Mouse (Mus musculus): Measurements from ENCODE around the gene Dppa4. TPM values are rescaled to one million over a fixed set of nuclear protein-coding genes. Genes with fewer than 3 reads are reported as not detected.
"Not testable (repeated sequence)": the region's sequence is repeated elsewhere in the genome, so short reads cannot be mapped to it uniquely, and the experiment has no call there.

Dppa4 gene
- polyA plus RNA-seq, 1 experiment from 2014 or later, result not detected

GRCm38 (mm10) chr16:48276940-48277339 lies 6.6 kb upstream of the Dppa4 start:
- H3K36me3 ChIP-seq (ENCODE audit: control insufficient read depth, insufficient read depth, low read length), result no peaks in the 10 kb centered on the region
- H3K4me3 ChIP-seq (ENCODE audit: low read depth, low read length), result no peak overlapping the region
- no peaks in the 10 kb centered on the region for H3K4me1 ChIP-seq (ENCODE audit: control insufficient read depth, insufficient read depth, low read length)
- no peak overlapping the region for H3K9ac ChIP-seq (ENCODE audit: low read length)
- 67% methylated on average over 4 of the region's 4 CpGs for WGBS
- no peaks in the 10 kb centered on the region for H3K27me3 ChIP-seq (replicated peaks; ENCODE audit: control insufficient read depth, insufficient read depth, low read length)
- no peaks in the 10 kb centered on the region for H3K9me3 ChIP-seq (replicated peaks; ENCODE audit: control insufficient read depth, low read length)
- H3K4me2 ChIP-seq (ENCODE audit: low read length), result no peak overlapping the region
- ATAC-seq (no peak), DNase-seq (ENCODE audit: low spot score) (no peak)
- no peak overlapping the region for H3K27ac ChIP-seq (ENCODE audit: low read depth, low read length)

GRCm38 (mm10) chr16:48280883-48281282 lies 2.6 kb upstream of the Dppa4 start:
- H3K4me2 ChIP-seq (ENCODE audit: low read length), result no peak overlapping the region
- DNase-seq (ENCODE audit: low spot score) (no peak), ATAC-seq (no peak)
- no peaks in the 10 kb centered on the region for H3K27me3 ChIP-seq (replicated peaks; ENCODE audit: control insufficient read depth, insufficient read depth, low read length)
- H3K9ac ChIP-seq (ENCODE audit: low read length), result no peak overlapping the region
- whole genome bisulfite sequencing, result 96% methylated on average over 4 of the region's 4 CpGs
- no peaks in the 10 kb centered on the region for H3K36me3 ChIP-seq (ENCODE audit: control insufficient read depth, insufficient read depth, low read length)
- H3K4me1 ChIP-seq (ENCODE audit: control insufficient read depth, insufficient read depth, low read length), result no peaks in the 10 kb centered on the region
- H3K27ac ChIP-seq (ENCODE audit: low read depth, low read length), result no peak overlapping the region
- no peak overlapping the region for H3K4me3 ChIP-seq (ENCODE audit: low read depth, low read length)
- no peaks in the 10 kb centered on the region for H3K9me3 ChIP-seq (replicated peaks; ENCODE audit: control insufficient read depth, low read length)

- no peak for ATAC-seq
- H3K4me1 ChIP-seq (ENCODE audit: control insufficient read depth, insufficient read depth, low read length), result no peaks in the 10 kb centered on the region
- H3K4me2 ChIP-seq (ENCODE audit: low read length), result no peak overlapping the region
- H3K9me3 ChIP-seq (replicated peaks; ENCODE audit: control insufficient read depth, low read length), result no peaks in the 10 kb centered on the region
- H3K4me3 ChIP-seq (ENCODE audit: low read depth, low read length), result no peak overlapping the region
- DNase-seq (ENCODE audit: low spot score), result no peak
- WGBS, result 50% methylated on average over 1 of the region's 1 CpGs
- no peaks in the 10 kb centered on the region for H3K27me3 ChIP-seq (replicated peaks; ENCODE audit: control insufficient read depth, insufficient read depth, low read length)
- H3K9ac ChIP-seq (ENCODE audit: low read length), result no peak overlapping the region
- H3K36me3 ChIP-seq (ENCODE audit: control insufficient read depth, insufficient read depth, low read length), result no peaks in the 10 kb centered on the region
- no peak overlapping the region for H3K27ac ChIP-seq (ENCODE audit: low read depth, low read length)
Observed at GRCm38 (mm10) chr16:48282801-48283200, 732 bp upstream of the Dppa4 start.

- Histone ChIP-seq H3K36me3 (ENCODE audit: control insufficient read depth, insufficient read depth, low read length) (no peaks in the 10 kb centered on the region), H3K9ac (ENCODE audit: low read length) (no peak overlapping the region), H3K4me2 (ENCODE audit: low read length) (no peak overlapping the region), H3K4me1 (ENCODE audit: control insufficient read depth, insufficient read depth, low read length) (no peaks in the 10 kb centered on the region), H3K27ac (ENCODE audit: low read depth, low read length) (no peak overlapping the region), H3K9me3 (replicated peaks; ENCODE audit: control insufficient read depth, low read length) (no peaks in the 10 kb centered on the region), H3K27me3 (replicated peaks; ENCODE audit: control insufficient read depth, insufficient read depth, low read length) (no peaks in the 10 kb centered on the region), H3K4me3 (ENCODE audit: low read depth, low read length) (no peak overlapping the region)
- DNase-seq (ENCODE audit: low spot score) (no peak), ATAC-seq (no peak)
- 90% methylated on average over 4 of the region's 4 CpGs for WGBS
Observed at GRCm38 (mm10) chr16:48285517-48285916, 2.0 kb downstream of the Dppa4 start.

GRCm38 (mm10) chr16:48297384-48298136 lies 14.0 kb downstream of the Dppa4 start:
- H3K27ac ChIP-seq (ENCODE audit: low read depth, low read length), result no peak overlapping the region
- no peak for ATAC-seq
- H3K4me1 ChIP-seq (ENCODE audit: control insufficient read depth, insufficient read depth, low read length), result no peaks in the 10 kb centered on the region
- H3K36me3 ChIP-seq (ENCODE audit: control insufficient read depth, insufficient read depth, low read length), result no peaks in the 10 kb centered on the region
- WGBS, result 82% methylated on average over 14 of the region's 14 CpGs
- no peaks in the 10 kb centered on the region for H3K9me3 ChIP-seq (replicated peaks; ENCODE audit: control insufficient read depth, low read length)
- H3K27me3 ChIP-seq (replicated peaks; ENCODE audit: control insufficient read depth, insufficient read depth, low read length), result no peaks in the 10 kb centered on the region
- no peak overlapping the region for H3K4me3 ChIP-seq (ENCODE audit: low read depth, low read length)
- no peak overlapping the region for H3K9ac ChIP-seq (ENCODE audit: low read length)
- no peak overlapping the region for H3K4me2 ChIP-seq (ENCODE audit: low read length)
- no peak for DNase-seq (ENCODE audit: low spot score)

- Histone ChIP-seq H3K9me3 (replicated peaks; ENCODE audit: control insufficient read depth, low read length) (no peaks in the 10 kb centered on the region), H3K4me3 (ENCODE audit: low read depth, low read length) (no peak overlapping the region), H3K27ac (ENCODE audit: low read depth, low read length) (no peak overlapping the region), H3K27me3 (replicated peaks; ENCODE audit: control insufficient read depth, insufficient read depth, low read length) (no peaks in the 10 kb centered on the region), H3K4me2 (ENCODE audit: low read length) (no peak overlapping the region), H3K4me1 (ENCODE audit: control insufficient read depth, insufficient read depth, low read length) (no peaks in the 10 kb centered on the region), H3K36me3 (ENCODE audit: control insufficient read depth, insufficient read depth, low read length) (no peaks in the 10 kb centered on the region), H3K9ac (ENCODE audit: low read length) (no peak overlapping the region)
- WGBS, result 81% methylated on average over 3 of the region's 3 CpGs
- no peak for ATAC-seq
- no peak for DNase-seq (ENCODE audit: low spot score)
Observed at GRCm38 (mm10) chr16:48299884-48300283, 16.4 kb downstream of the Dppa4 start.

- H3K4me2 ChIP-seq (ENCODE audit: low read length), result no peak within 1 kb of the TSS
- H3K4me1 ChIP-seq (ENCODE audit: control insufficient read depth, insufficient read depth, low read length), result no peaks in the 10 kb centered on the region
- no peaks in the 10 kb centered on the region for H3K36me3 ChIP-seq (ENCODE audit: control insufficient read depth, insufficient read depth, low read length)
- no peak within 1 kb of the TSS for H3K4me3 ChIP-seq (ENCODE audit: low read depth, low read length)
- H3K9me3 ChIP-seq (replicated peaks; ENCODE audit: control insufficient read depth, low read length), result no peaks in the 10 kb centered on the region
- H3K9ac ChIP-seq (ENCODE audit: low read length), result no peak within 1 kb of the TSS
- no peaks in the 10 kb centered on the region for H3K27me3 ChIP-seq (replicated peaks; ENCODE audit: control insufficient read depth, insufficient read depth, low read length)
- WGBS, result 82% methylated on average over 7 of the region's 7 CpGs
- DNase-seq (ENCODE audit: low spot score), result no peak
- no peak within 1 kb of the TSS for H3K27ac ChIP-seq (ENCODE audit: low read depth, low read length)
- no peak for ATAC-seq
Observed at GRCm38 (mm10) chr16:48303509-48303908, 20.0 kb downstream of the Dppa4 start, which contains the start of gene Dppa2. Gene Dppa2, plus strand, starts transcription at chr16:48303908.

GRCm38 (mm10) chr16:48303983-48304382 lies 20.4 kb downstream of the Dppa4 start:
- H3K4me3 ChIP-seq (ENCODE audit: low read depth, low read length), result no peak overlapping the region
- no peaks in the 10 kb centered on the region for H3K9me3 ChIP-seq (replicated peaks; ENCODE audit: control insufficient read depth, low read length)
- no peak overlapping the region for H3K27ac ChIP-seq (ENCODE audit: low read depth, low read length)
- no peaks in the 10 kb centered on the region for H3K27me3 ChIP-seq (replicated peaks; ENCODE audit: control insufficient read depth, insufficient read depth, low read length)
- WGBS, result 93% methylated on average over 3 of the region's 3 CpGs
- no peaks in the 10 kb centered on the region for H3K36me3 ChIP-seq (ENCODE audit: control insufficient read depth, insufficient read depth, low read length)
- no peak overlapping the region for H3K4me2 ChIP-seq (ENCODE audit: low read length)
- DNase-seq (ENCODE audit: low spot score) (no peak), ATAC-seq (no peak)
- H3K4me1 ChIP-seq (ENCODE audit: control insufficient read depth, insufficient read depth, low read length), result no peaks in the 10 kb centered on the region
- no peak overlapping the region for H3K9ac ChIP-seq (ENCODE audit: low read length)

- not testable (repeated sequence) for H3K36me3 ChIP-seq (ENCODE audit: control insufficient read depth, insufficient read depth, low read length); H3K4me2 ChIP-seq (ENCODE audit: low read length); H3K27ac ChIP-seq (ENCODE audit: low read depth, low read length); H3K4me3 ChIP-seq (ENCODE audit: low read depth, low read length); H3K27me3 ChIP-seq (replicated peaks; ENCODE audit: control insufficient read depth, insufficient read depth, low read length); H3K9me3 ChIP-seq (replicated peaks; ENCODE audit: control insufficient read depth, low read length); H3K4me1 ChIP-seq (ENCODE audit: control insufficient read depth, insufficient read depth, low read length); ATAC-seq; H3K9ac ChIP-seq (ENCODE audit: low read length); DNase-seq (ENCODE audit: low spot score)
- WGBS, result 93% methylated on average over 10 of the region's 10 CpGs
Observed at GRCm38 (mm10) chr16:48308916-48309315, 25.4 kb downstream of the Dppa4 start.
